ENCODE assay signal across 8 mouse cellular contexts in genomic region chr15:84284059-84284458, GRCm38 (mm10). TPM values are rescaled to one million over a fixed set of nuclear protein-coding genes. Genes with fewer than 3 reads are reported as not detected.
DNase-seq lines count a peak whose midpoint lies in the region; ATAC-seq lines count a peak whose summit lies in the region.

No protein-coding gene starts in this region.

- peak; percentile 40 to 58 for DNase-seq in heart, postnatal 10 days
- DNase-seq in heart, adult 11 months = no peak
- DNase-seq in 3T3-L1 (ENCODE audit: low read depth, low spot score) (peak; percentile 56), ES-CJ7 (ENCODE audit: low read depth, low spot score) (peak; percentile 60)
- DNase-seq in lung, postnatal 10 days = peak; percentile 54
- peak; percentile 62 to 76 for DNase-seq in thymus, postnatal 36 days
- no peak for DNase-seq in layer of hippocampus, postnatal 36 days

- ATAC-seq in common myeloid progenitor, adult 5-6 weeks (replicated peaks; ENCODE audit: low read depth, poor library complexity, severe bottlenecking) = peak; percentile 45; the same call in 1 of the 2 replicates

- intact Hi-C loops in heart, postnatal 10 days (cut with DNase I) = no loop called here

RNA-seq across cellular contexts. Expression of gene Parvg, which starts 39.8 kb away (rescaled TPM):
- 1 to 10 TPM; 1.7 to 2.5 TPM for total RNA-seq in heart, postnatal 10 days (2021)
- total RNA-seq in common myeloid progenitor, adult 5-6 weeks (2017) = 172 and 201 TPM in 2 replicates
- 10 to 100 TPM; 15.8 to 24.3 TPM for total RNA-seq in layer of hippocampus, postnatal 36 days (2021)

RNA-seq across cellular contexts. Expression of gene Parvb, which starts 52.2 kb away (rescaled TPM):
- total RNA-seq in heart, postnatal 10 days (2021) = 100 to 1,000 TPM; 165 to 174 TPM
- total RNA-seq in common myeloid progenitor, adult 5-6 weeks (2017) = 1.3 and 4.2 TPM in 2 replicates
- total RNA-seq in layer of hippocampus, postnatal 36 days (2021) = 10 to 100 TPM; 32.4 to 37.7 TPM

Comparison
In these comparisons a context has a peak if more than half of its experiments do, and no peak if none do; other contexts are left out.
1. DNase-seq: peak in heart, postnatal 10 days (2 of 2), 3T3-L1 (single experiment), ES-CJ7 (single experiment), lung, postnatal 10 days (single experiment) and thymus, postnatal 36 days (2 of 2); none in heart, adult 11 months (single experiment) and layer of hippocampus, postnatal 36 days (0 of 2).
2. RNA of gene Parvg, which starts 39.8 kb away (total RNA-seq): 172 to 201 TPM in common myeloid progenitor, adult 5-6 weeks and 15.8 to 24.3 TPM in layer of hippocampus, postnatal 36 days; 1.7 to 2.5 TPM in heart, postnatal 10 days; every median in the first group is over 4 times any median in the second.
3. RNA of gene Parvb, which starts 52.2 kb away (total RNA-seq): 165 to 174 TPM in heart, postnatal 10 days; 32.4 to 37.7 TPM in layer of hippocampus, postnatal 36 days and 1.3 to 4.2 TPM in common myeloid progenitor, adult 5-6 weeks; every median in the first group is over 4 times any median in the second.